Mouse (Mus musculus): ENCODE data around the gene Six6. TPM values are rescaled to one million over a fixed set of nuclear protein-coding genes. Genes with fewer than 3 reads are reported as not detected.

The Six6 gene
- polyA plus RNA-seq, 1 experiment from 2014 or later = 0.85 TPM

DNA sequence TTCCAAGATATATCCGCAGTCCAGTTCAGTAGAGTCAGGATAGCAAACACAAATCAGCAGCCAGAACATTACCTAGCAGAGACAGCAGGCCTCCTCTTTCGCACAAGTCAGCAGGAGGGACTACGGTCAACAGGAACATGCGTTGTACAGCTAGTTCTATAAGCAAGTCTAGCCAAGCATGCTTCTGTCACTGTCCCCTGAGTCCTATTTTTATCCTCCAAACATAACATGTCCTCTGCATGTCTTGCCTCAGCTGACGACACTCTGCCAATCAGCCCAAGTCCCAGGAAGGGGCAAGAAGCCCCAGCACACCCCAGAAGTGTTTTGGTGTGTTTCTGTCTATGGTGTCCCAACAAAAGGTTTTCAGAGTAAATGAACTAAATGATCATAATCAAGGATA, 14.2 kb downstream of the Six6 start:
- ATAC-seq = no peak
- H3K4me1 ChIP-seq (ENCODE audit: control insufficient read depth, insufficient read depth, low read length) = no peaks in the 10 kb centered on the region
- H3K27ac ChIP-seq (ENCODE audit: low read length) = no peak overlapping the region
- H3K4me3 ChIP-seq (ENCODE audit: low read depth, low read length) = no peak overlapping the region
- H3K9me3 ChIP-seq (replicated peaks; ENCODE audit: control insufficient read depth, low read length, poor library complexity, severe bottlenecking) = no peaks in the 10 kb centered on the region
- H3K27me3 ChIP-seq (ENCODE audit: control insufficient read depth, insufficient read depth, low read depth, low read length) = peaks cover 58% of the 10 kb centered on the region
- WGBS = 91% methylated on average over 5 of the region's 5 CpGs
- no peaks in the 10 kb centered on the region for H3K36me3 ChIP-seq (ENCODE audit: control insufficient read depth, insufficient read depth, low read length)
- no peak overlapping the region for H3K4me2 ChIP-seq (ENCODE audit: low read length)
- H3K9ac ChIP-seq (ENCODE audit: low read depth, low read length) = no peak overlapping the region

GRCm38 (mm10) chr12:72954906-72955305, 15.2 kb downstream of the Six6 start:
- H3K27ac ChIP-seq (ENCODE audit: low read length) = no peak overlapping the region
- WGBS = 78% methylated on average over 4 of the region's 4 CpGs
- no peaks in the 10 kb centered on the region for H3K4me1 ChIP-seq (ENCODE audit: control insufficient read depth, insufficient read depth, low read length)
- no peaks in the 10 kb centered on the region for H3K9me3 ChIP-seq (replicated peaks; ENCODE audit: control insufficient read depth, low read length, poor library complexity, severe bottlenecking)
- no peaks in the 10 kb centered on the region for H3K36me3 ChIP-seq (ENCODE audit: control insufficient read depth, insufficient read depth, low read length)
- H3K4me3 ChIP-seq (ENCODE audit: low read depth, low read length) = no peak overlapping the region
- ATAC-seq = no peak
- no peak overlapping the region for H3K4me2 ChIP-seq (ENCODE audit: low read length)
- H3K27me3 ChIP-seq (ENCODE audit: control insufficient read depth, insufficient read depth, low read depth, low read length) = peaks cover 51% of the 10 kb centered on the region
- H3K9ac ChIP-seq (ENCODE audit: low read depth, low read length) = no peak overlapping the region

DNA sequence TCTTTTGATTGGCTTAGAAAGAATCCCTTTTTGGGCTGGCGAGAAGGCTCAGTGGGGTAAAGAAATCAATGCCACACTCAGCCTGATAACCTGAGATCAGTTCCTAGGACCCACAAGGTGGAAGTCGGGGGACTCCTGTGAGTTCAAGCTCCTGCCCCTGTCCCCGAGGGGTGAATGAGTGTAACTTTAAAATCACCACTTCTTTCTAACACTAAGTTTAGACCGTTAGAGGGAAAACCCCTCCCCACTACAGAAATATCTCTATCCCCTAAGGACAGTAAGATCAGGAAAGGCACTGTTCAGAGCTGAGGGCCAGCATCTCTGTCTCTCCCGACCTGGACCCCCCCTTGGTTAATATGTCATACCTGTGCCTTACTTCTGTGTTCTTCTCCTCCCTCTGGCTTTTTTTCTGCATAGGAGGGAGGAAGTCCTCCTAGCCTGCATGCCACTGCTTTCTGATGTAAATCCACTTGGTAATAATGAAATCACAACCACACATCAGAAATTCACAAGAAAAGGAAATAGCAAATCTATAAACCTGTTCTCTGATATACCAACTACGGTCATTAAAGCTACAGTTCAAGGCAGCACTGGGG, 18.2 kb downstream of the Six6 start:
- no peak for ATAC-seq
- H3K36me3 ChIP-seq (ENCODE audit: control insufficient read depth, insufficient read depth, low read length) = no peaks in the 10 kb centered on the region
- no peak overlapping the region for H3K4me3 ChIP-seq (ENCODE audit: low read depth, low read length)

DNA sequence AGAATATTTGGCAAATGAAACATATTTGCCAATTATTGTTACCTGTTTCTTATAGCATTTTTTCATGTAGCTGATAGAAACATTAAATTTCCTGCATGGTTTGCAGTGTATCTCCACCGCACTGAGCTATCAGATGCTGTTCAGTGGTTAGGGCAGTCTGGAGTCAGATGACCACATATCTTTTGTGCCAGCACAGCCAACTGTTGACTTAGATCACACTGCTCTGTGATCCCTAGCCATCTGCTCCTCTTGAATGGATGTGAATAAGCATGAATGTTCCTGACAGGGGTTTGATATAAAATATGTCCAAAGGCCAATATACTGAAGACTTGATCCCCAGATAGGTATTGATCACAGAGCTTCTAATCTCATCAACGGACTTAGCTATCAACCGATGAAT, 18.8 kb downstream of the Six6 start:
- H3K4me1 ChIP-seq (ENCODE audit: control insufficient read depth, insufficient read depth, low read length) = no peaks in the 10 kb centered on the region
- no peak overlapping the region for H3K27ac ChIP-seq (ENCODE audit: low read length)
- H3K9me3 ChIP-seq (replicated peaks; ENCODE audit: control insufficient read depth, low read length, poor library complexity, severe bottlenecking) = no peaks in the 10 kb centered on the region
- H3K27me3 ChIP-seq (ENCODE audit: control insufficient read depth, insufficient read depth, low read depth, low read length) = peaks cover 32% of the 10 kb centered on the region
- no peaks in the 10 kb centered on the region for H3K36me3 ChIP-seq (ENCODE audit: control insufficient read depth, insufficient read depth, low read length)
- H3K4me3 ChIP-seq (ENCODE audit: low read depth, low read length) = no peak overlapping the region
- WGBS = 97% methylated on average over 3 of the region's 3 CpGs
- no peak overlapping the region for H3K4me2 ChIP-seq (ENCODE audit: low read length)
- H3K9ac ChIP-seq (ENCODE audit: low read depth, low read length) = no peak overlapping the region
- ATAC-seq = no peak

More for the DNA sequence above, 18.2 kb downstream of the Six6 start:
- 77% methylated on average over 6 of the region's 6 CpGs for WGBS
- H3K4me1 ChIP-seq (ENCODE audit: control insufficient read depth, insufficient read depth, low read length) = no peaks in the 10 kb centered on the region
- H3K9me3 ChIP-seq (replicated peaks; ENCODE audit: control insufficient read depth, low read length, poor library complexity, severe bottlenecking) = no peaks in the 10 kb centered on the region
- H3K27ac ChIP-seq (ENCODE audit: low read length) = no peak overlapping the region
- H3K4me2 ChIP-seq (ENCODE audit: low read length) = no peak overlapping the region
- peaks cover 36% of the 10 kb centered on the region for H3K27me3 ChIP-seq (ENCODE audit: control insufficient read depth, insufficient read depth, low read depth, low read length)
- no peak overlapping the region for H3K9ac ChIP-seq (ENCODE audit: low read depth, low read length)

DNA sequence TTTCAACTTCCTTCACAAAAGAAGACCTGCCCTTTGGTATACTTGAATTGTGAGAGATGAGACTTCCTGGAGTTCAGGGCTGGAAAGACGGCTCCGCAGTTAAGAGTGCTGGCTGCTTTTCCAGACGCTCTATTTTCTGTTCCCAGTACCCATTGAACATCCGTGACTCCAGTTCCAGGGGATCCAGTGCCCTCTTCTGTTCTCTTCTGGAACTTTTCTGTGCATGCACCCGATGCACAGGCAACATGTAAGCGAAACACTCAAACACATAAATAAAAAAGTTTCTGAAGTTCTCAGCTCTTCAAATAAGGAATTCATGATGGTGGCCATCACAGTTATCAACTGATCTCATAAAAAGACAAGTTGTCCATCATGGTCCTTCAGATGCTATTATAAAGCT, 23.1 kb downstream of the Six6 start:
- no peaks in the 10 kb centered on the region for H3K9me3 ChIP-seq (replicated peaks; ENCODE audit: control insufficient read depth, low read length, poor library complexity, severe bottlenecking)
- H3K4me2 ChIP-seq (ENCODE audit: low read length) = no peak overlapping the region
- no peak overlapping the region for H3K4me3 ChIP-seq (ENCODE audit: low read depth, low read length)
- H3K27ac ChIP-seq (ENCODE audit: low read length) = no peak overlapping the region
- peaks cover 21% of the 10 kb centered on the region for H3K27me3 ChIP-seq (ENCODE audit: control insufficient read depth, insufficient read depth, low read depth, low read length)
- H3K9ac ChIP-seq (ENCODE audit: low read depth, low read length) = no peak overlapping the region
- no peaks in the 10 kb centered on the region for H3K36me3 ChIP-seq (ENCODE audit: control insufficient read depth, insufficient read depth, low read length)
- no peak for ATAC-seq
- H3K4me1 ChIP-seq (ENCODE audit: control insufficient read depth, insufficient read depth, low read length) = no peaks in the 10 kb centered on the region
- WGBS = 50% methylated on average over 6 of the region's 6 CpGs

- H3K9ac ChIP-seq (ENCODE audit: low read depth, low read length) = no peak overlapping the region
- peaks cover 36% of the 10 kb centered on the region for H3K27me3 ChIP-seq (ENCODE audit: control insufficient read depth, insufficient read depth, low read depth, low read length)
- H3K9me3 ChIP-seq (replicated peaks; ENCODE audit: control insufficient read depth, low read length, poor library complexity, severe bottlenecking) = no peaks in the 10 kb centered on the region
- ATAC-seq = no peak
- no peak overlapping the region for H3K27ac ChIP-seq (ENCODE audit: low read length)
- H3K36me3 ChIP-seq (ENCODE audit: control insufficient read depth, insufficient read depth, low read length) = no peaks in the 10 kb centered on the region
- H3K4me3 ChIP-seq (ENCODE audit: low read depth, low read length) = no peak overlapping the region
- H3K4me2 ChIP-seq (ENCODE audit: low read length) = no peak overlapping the region
- no peaks in the 10 kb centered on the region for H3K4me1 ChIP-seq (ENCODE audit: control insufficient read depth, insufficient read depth, low read length)
- WGBS = 79% methylated on average over 7 of the region's 7 CpGs
Measured at GRCm38 (mm10) chr12:72967541-72967940, 27.8 kb downstream of the Six6 start.

- Histone ChIP-seq H3K4me2 (ENCODE audit: low read length) (no peak overlapping the region), H3K9ac (ENCODE audit: low read depth, low read length) (no peak overlapping the region), H3K4me1 (ENCODE audit: control insufficient read depth, insufficient read depth, low read length) (no peaks in the 10 kb centered on the region), H3K4me3 (ENCODE audit: low read depth, low read length) (no peak overlapping the region), H3K27me3 (ENCODE audit: control insufficient read depth, insufficient read depth, low read depth, low read length) (peaks cover 50% of the 10 kb centered on the region), H3K27ac (ENCODE audit: low read length) (no peak overlapping the region), H3K9me3 (replicated peaks; ENCODE audit: control insufficient read depth, low read length, poor library complexity, severe bottlenecking) (no peaks in the 10 kb centered on the region), H3K36me3 (ENCODE audit: control insufficient read depth, insufficient read depth, low read length) (no peaks in the 10 kb centered on the region)
- no peak for ATAC-seq
- 60% methylated on average over 14 of the region's 14 CpGs for WGBS
Measured at GRCm38 (mm10) chr12:72970620-72971019, 30.9 kb downstream of the Six6 start.

DNA sequence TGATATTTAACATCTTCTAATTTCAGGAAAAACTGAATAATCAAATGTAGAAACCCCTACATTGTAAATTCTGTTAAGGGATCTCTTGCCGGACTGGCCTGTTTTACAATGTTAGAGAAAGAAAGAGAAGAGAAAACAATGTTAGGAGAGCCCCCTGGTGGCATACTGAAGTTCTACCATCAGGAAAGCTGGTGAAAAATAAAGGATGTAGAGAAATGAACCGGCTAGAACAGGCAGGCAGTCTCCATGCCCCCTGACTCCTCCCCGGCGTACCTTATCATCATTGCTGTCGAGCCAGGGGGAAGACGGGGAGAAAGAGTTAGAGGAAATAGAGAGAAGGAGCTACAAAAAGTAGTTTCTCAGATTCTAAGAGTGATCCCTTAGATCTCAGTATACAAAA, 33.5 kb downstream of the Six6 start:
- Histone ChIP-seq H3K27ac (ENCODE audit: low read length) (no peak overlapping the region), H3K9me3 (replicated peaks; ENCODE audit: control insufficient read depth, low read length, poor library complexity, severe bottlenecking) (no peaks in the 10 kb centered on the region), H3K4me2 (ENCODE audit: low read length) (no peak overlapping the region), H3K4me1 (ENCODE audit: control insufficient read depth, insufficient read depth, low read length) (peaks cover 2% of the 10 kb centered on the region; the same call in 1 of the 2 replicates), H3K4me3 (ENCODE audit: low read depth, low read length) (no peak overlapping the region), H3K36me3 (ENCODE audit: control insufficient read depth, insufficient read depth, low read length) (no peaks in the 10 kb centered on the region), H3K9ac (ENCODE audit: low read depth, low read length) (no peak overlapping the region), H3K27me3 (ENCODE audit: control insufficient read depth, insufficient read depth, low read depth, low read length) (peaks cover 49% of the 10 kb centered on the region)
- no peak for ATAC-seq
- 8% methylated on average over 6 of the region's 6 CpGs for WGBS

DNA sequence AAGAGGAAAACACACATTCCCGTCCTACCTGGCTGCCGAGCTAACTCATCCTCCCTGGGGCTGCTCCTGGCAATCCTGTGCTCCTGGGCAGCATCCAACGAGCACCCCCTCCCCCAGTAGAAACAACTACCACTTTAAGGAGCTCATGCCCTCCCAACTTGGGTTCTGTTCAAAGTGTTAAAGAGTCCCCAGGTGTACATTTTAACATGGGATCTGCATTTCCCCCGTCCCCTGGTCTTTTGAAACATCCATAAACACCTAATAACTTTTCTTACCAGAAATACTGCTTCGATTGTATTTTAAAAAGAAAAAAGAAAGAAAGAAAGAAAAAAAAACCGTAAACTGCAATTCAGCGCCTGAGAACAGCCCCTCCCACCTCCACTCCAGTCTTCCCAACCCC, 36.5 kb downstream of the Six6 start:
- H3K27me3 ChIP-seq (ENCODE audit: control insufficient read depth, insufficient read depth, low read depth, low read length) = peaks cover 36% of the 10 kb centered on the region
- WGBS = 5% methylated on average over 7 of the region's 7 CpGs
- H3K27ac ChIP-seq (ENCODE audit: low read length) = no peak overlapping the region
- H3K36me3 ChIP-seq (ENCODE audit: control insufficient read depth, insufficient read depth, low read length) = no peaks in the 10 kb centered on the region
- H3K4me1 ChIP-seq (ENCODE audit: control insufficient read depth, insufficient read depth, low read length) = peaks cover 2% of the 10 kb centered on the region; the same call in 1 of the 2 replicates
- H3K9me3 ChIP-seq (replicated peaks; ENCODE audit: control insufficient read depth, low read length, poor library complexity, severe bottlenecking) = no peaks in the 10 kb centered on the region
- peak overlapping the region; percentile 42 for H3K4me2 ChIP-seq (ENCODE audit: low read length)
- H3K4me3 ChIP-seq (ENCODE audit: low read depth, low read length) = no peak overlapping the region
- ATAC-seq = no peak
- H3K9ac ChIP-seq (ENCODE audit: low read depth, low read length) = 0 out of 2 replicates have a peak overlapping the region, but pooled peaks have one; percentile 15

All from midbrain, embryonic 16.5 days (tissue).